Mouse (Mus musculus) neutrophil, adult 5-6 weeks (primary cell): ENCODE measurements around the gene Pcsk6. TPM values are rescaled to one million over a fixed set of nuclear protein-coding genes. Genes with fewer than 3 reads are reported as not detected.
"Not testable (repeated sequence)": the region's sequence is repeated elsewhere in the genome, so short reads cannot be mapped to it uniquely, and the experiment has no call there.

Experiments
- ATAC-seq: fragments of 151-379, 151-347 bp; 2 replicates; pipeline ENCODE4 v1.8.0; 2017; ENCODE audit warnings: mild to moderate bottlenecking, moderate TSS enrichment; ENCODE audit not compliant: insufficient number of reproducible peaks, poor library complexity, low FRiP score, severe bottlenecking; ENCODE audit errors: extremely low read depth
- total RNA-seq: library from RNA; stranded (forward); fragments of 200-1000 nt; gene quantifications from 2 replicates; pipeline ENCODE4 v1.2.3, GENCODE M21; 2017

The Pcsk6 gene
- total RNA-seq, 1 experiment from 2014 or later, result not detected

- ATAC-seq, result no peak
Measured at GRCm38 (mm10) chr7:65918431-65918830, 56.9 kb downstream of the Pcsk6 start.

- no peak for ATAC-seq
Measured at GRCm38 (mm10) chr7:65929398-65929797, 67.9 kb downstream of the Pcsk6 start.

GRCm38 (mm10) chr7:65930478-65930877, 68.9 kb downstream of the Pcsk6 start:
- no peak for ATAC-seq

- not testable (repeated sequence) for ATAC-seq
Measured at GRCm38 (mm10) chr7:65934238-65934970, 72.9 kb downstream of the Pcsk6 start.

GRCm38 (mm10) chr7:65935211-65935610, 73.7 kb downstream of the Pcsk6 start:
- ATAC-seq, result no peak

- no peak for ATAC-seq
Measured at GRCm38 (mm10) chr7:65940988-65941387, 79.5 kb downstream of the Pcsk6 start.

GRCm38 (mm10) chr7:65945342-65945993, 83.9 kb downstream of the Pcsk6 start:
- no peak for ATAC-seq

GRCm38 (mm10) chr7:65946397-65946796, 84.9 kb downstream of the Pcsk6 start:
- ATAC-seq, result no peak

GRCm38 (mm10) chr7:65948891-65949290, 87.4 kb downstream of the Pcsk6 start:
- ATAC-seq, result no peak

GRCm38 (mm10) chr7:65954583-65954982, 93.0 kb downstream of the Pcsk6 start:
- ATAC-seq, result no peak

- no peak for ATAC-seq
Measured at GRCm38 (mm10) chr7:65955304-65956220, 94.0 kb downstream of the Pcsk6 start.

- ATAC-seq, result no peak
Measured at GRCm38 (mm10) chr7:65957245-65957644, 95.7 kb downstream of the Pcsk6 start.

GRCm38 (mm10) chr7:65958105-65958504, 96.6 kb downstream of the Pcsk6 start:
- no peak for ATAC-seq

- ATAC-seq, result no peak
Measured at GRCm38 (mm10) chr7:65959221-65959924, 97.8 kb downstream of the Pcsk6 start.

- no peak for ATAC-seq
Measured at GRCm38 (mm10) chr7:65962611-65963010, 101.1 kb downstream of the Pcsk6 start.

- ATAC-seq, result no peak
Measured at GRCm38 (mm10) chr7:65964398-65964797, 102.9 kb downstream of the Pcsk6 start.

GRCm38 (mm10) chr7:65971301-65971700, 109.8 kb downstream of the Pcsk6 start:
- no peak for ATAC-seq

- ATAC-seq, result no peak
Measured at GRCm38 (mm10) chr7:65977286-65977685, 115.8 kb downstream of the Pcsk6 start.

- no peak for ATAC-seq
Measured at GRCm38 (mm10) chr7:65977977-65978376, 116.4 kb downstream of the Pcsk6 start.
